Mouse (Mus musculus) MEL-GATA-1-ER (cell line): ENCODE data around the gene Itm2b.

ENCODE experiments used
- DNase-seq: peaks from one replicate; pipeline ENCODE4 v3.0.0-alpha.2; 2012; ENCODE audit warnings: low read depth; ENCODE audit errors: extremely low read depth

The Itm2b gene

DNA sequence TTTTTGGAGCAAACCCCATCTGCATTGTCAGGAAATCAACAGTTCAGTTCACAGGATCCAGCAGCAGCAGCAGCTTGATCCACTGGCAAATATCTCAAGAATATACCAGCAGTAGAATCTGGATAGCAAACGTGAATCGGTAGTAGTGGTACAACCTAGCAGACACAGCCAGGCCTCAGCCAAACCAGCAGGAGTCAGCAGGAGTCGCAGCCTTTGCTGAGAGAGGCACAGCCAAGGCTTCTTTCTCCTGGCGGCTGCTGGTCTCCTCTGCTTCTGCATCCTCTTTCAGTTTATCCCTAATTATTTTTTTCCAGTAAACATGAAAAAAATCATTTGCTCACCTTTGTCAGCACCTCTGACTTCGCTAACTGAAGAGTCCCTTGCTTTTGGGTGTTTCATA lies 10.7 kb upstream of the Itm2b start:
- DNase-seq, result no peak

DNA sequence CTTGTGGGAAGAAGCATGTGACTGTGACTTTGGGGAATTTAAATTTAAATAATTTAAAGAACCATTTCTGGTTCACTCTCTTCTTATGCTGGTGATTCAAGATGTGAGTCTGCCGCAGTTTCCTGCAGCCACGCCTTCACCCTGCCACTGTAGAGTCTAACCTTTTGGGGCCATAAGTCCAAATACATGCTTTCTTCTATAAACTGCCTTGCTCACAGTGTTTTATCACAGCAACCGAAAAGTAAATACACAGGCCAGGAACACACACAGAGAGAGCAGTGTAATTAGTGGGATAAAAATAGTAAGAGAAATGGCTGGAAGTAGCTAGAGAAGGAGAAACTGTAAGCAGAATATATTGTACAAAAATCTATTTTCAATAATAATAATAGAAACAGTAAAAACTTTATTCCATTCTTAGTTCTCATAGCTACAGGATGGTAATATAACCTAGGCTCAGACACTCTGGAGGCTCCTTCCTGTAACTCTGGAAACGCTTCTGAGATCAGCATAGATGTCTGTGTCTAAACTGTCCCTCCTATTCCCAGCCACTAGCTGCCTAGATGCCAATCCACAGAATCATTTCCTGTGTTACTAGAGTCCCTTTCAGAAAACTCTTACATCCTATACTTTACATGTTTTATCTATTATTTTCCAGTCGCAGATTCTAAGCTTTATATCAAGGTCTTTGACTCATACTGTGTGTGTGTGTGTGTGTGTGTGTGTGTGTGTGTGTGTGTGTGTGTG lies 9.3 kb upstream of the Itm2b start:
- no peak for DNase-seq

DNA sequence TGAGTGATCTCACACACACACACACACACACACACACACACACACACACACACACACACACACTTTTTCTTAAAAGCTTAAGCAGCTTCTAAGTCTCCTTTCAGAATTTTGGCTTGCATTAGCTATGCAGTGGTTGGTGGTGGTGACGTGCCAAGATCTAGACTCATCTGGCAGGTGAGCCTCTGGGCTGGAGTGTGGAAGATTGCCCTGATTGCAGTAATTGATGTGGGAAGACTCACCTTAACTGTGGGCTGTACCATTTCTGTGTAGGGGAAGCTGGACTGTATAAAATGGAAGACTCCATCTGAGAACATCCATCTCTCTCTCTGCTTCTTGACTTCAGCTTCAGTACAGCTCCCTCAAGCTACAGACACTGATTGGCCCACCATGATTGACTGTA lies 6.4 kb upstream of the Itm2b start:
- no peak for DNase-seq

DNA sequence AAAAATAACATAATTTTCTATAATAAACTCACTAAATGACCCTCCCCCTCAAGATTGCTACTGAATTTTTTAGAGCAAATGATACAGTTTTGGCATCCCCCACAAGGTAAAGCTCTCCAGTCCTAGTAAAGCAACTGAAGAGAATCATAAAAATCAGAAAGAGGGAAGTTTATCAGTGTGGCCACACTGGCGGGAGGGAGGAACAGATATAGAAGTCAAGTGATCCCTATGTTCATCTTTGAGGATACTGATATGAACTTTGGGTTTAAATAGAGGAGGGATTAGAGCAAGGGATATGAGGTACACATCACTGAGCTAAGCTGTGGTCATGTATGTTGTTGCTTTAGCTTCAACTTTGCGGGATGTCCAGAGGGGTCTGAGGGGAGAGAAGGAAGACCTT lies 5.1 kb upstream of the Itm2b start:
- no peak for DNase-seq

- DNase-seq, result no peak
Observed at GRCm38 (mm10) chr14:73389059-73389458, 4.0 kb upstream of the Itm2b start.

- no peak for DNase-seq
Observed at GRCm38 (mm10) chr14:73388546-73388945, 3.5 kb upstream of the Itm2b start.

DNA sequence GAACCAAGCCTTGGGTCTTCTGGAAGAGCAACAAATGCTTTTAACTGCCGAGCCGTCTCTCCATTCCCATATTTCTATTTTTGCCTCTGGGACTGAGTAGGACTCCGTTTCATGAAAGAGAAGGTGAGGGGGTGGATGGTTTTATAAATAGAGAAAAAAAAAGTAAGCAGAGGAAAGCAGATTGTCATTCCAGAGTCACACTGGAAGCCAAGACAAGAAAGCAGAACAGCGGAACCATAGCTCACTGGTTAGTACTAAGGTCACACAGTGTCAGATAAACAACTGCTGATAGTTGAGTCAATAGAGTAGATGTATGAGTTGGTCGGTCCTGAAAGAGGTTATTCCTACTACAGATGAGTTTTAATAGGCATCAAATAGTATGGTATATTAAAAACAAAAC lies 1.4 kb upstream of the Itm2b start:
- DNase-seq, result no peak

- no peak for DNase-seq
Observed at GRCm38 (mm10) chr14:73385720-73386374, 758 bp upstream of the Itm2b start.

GRCm38 (mm10) chr14:73384546-73384912 lies 560 bp downstream of the Itm2b start:
- DNase-seq, result peak; percentile 43

DNA sequence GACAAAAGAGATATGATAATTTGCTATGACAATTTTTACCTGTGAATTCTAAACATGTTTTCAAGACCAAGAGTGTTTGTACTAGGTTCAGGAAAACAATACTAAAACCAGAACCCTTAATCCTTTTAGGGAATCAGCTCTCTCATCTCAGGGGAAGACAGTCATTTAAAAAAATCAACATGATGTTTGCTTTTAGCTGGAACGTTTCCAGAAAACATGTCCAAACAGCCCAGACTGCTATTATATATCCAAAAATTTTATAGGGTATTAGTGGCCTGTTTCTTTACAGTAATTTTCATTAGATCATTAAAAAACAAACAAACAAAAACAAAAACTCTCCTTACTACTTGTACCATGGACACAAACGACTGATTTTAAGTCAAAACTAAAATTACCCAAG lies 1.3 kb downstream of the Itm2b start:
- DNase-seq, result no peak

GRCm38 (mm10) chr14:73382699-73383098 lies 2.4 kb downstream of the Itm2b start:
- DNase-seq, result no peak

DNA sequence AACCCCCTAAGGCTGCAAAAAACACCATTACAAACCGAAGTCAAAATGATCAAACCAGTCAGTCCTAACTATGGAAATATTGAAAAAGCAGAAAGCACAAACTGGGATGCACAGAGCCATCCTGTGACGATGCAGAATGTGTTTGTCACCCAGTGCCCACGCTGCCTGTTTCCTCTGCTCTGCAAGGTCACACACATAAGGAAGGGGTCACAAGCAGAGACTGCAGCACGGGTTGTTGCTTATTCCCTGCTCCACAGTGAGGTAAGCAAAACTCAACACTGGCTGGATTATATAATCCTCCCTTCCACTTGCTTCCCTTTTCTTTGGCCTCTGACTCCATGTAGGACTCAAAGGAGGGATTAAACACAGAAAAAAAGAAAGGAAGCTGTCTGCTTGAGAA lies 3.5 kb downstream of the Itm2b start:
- DNase-seq, result no peak

DNA sequence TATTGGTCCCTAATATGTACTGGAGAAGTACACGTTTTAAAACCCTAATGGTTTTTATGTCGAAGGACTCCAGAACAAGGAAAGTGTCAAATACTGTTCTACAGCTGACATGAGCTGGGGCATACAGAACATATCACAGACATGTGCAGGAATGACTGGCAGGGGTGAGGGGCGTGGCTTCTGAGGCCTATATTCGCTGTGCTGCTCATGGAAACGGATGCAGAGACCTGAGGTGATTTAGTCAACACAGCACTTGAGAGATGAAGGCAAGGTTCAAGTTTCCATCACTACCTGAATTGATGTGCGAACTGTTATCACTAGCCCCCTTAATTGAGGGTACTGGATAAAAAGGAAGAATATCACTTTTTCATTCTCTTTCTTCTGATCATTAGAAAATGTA lies 7.3 kb downstream of the Itm2b start:
- no peak for DNase-seq

- no peak for DNase-seq
Observed at GRCm38 (mm10) chr14:73376920-73377319, 8.2 kb downstream of the Itm2b start.

GRCm38 (mm10) chr14:73375903-73376302 lies 9.2 kb downstream of the Itm2b start:
- DNase-seq, result no peak

GRCm38 (mm10) chr14:73375445-73375844 lies 9.6 kb downstream of the Itm2b start:
- DNase-seq, result no peak

GRCm38 (mm10) chr14:73374315-73374890 lies 10.7 kb downstream of the Itm2b start:
- no peak for DNase-seq

GRCm38 (mm10) chr14:73373606-73374005 lies 11.5 kb downstream of the Itm2b start:
- no peak for DNase-seq

DNA sequence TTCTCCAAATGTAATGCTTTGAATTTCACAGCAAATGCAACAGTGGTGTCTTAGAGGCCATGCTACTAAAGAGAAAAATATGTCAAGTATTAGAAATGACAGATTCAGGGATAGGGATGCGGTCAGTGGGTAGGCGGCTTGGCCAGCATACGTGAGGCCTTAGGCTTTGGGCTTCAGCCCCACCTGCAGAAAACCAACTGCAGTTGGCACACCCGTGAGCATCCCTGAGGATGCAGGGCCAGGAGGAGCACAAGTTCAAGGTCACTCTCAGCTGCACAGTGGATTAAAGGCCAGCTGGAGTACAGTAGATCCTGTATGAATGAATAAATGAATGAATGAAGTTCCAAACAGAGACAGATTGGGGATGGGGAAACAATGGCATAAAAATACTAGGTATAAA lies 12.1 kb downstream of the Itm2b start:
- no peak for DNase-seq

DNA sequence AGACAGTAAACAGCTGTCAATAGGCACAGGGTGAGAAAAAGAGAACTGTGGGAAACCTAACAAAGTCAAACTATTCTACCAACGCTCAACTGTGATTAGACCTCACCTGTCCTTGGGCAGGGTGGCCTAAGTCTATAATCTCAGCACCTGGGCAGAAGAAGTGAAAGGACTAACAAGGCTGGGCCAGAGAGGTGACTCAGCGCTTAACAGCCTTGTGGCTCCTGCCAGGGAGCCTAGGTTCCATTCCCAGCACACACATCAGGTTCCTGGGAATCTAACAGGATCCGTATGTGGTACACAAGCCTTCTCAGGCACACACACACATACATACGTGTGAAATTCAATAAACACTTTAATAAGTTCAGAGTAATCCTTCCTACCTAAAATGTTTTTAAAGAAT lies 13.5 kb downstream of the Itm2b start:
- no peak for DNase-seq

GRCm38 (mm10) chr14:73370695-73371372 lies 14.3 kb downstream of the Itm2b start:
- peak; percentile 49 for DNase-seq

DNA sequence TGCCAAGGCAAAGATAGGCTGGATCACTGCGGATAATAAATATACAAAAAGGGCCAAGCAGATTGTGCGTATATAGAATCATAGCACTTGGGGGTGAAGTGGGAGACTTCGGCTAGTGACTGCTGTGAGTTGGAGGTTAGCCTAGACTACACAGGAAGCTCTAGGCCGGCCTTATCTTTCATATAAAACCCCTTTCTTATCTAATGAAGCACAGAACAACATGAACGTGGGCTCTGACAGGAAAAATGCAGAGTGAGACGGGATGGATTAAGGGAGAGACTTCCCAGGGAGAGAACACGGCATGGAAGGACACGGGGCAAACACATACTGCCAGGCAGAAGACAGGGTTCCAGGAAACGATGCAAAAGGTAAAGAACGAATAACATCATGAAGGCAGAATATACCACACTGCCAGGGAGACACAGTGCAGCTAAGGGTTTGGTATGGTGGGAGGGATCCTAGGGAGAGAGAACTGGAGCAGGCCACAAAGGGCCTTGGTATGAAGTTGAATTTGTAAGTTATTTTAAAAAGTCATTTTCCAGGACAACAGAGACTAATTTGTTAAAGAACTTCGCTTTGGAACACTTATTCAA lies 14.9 kb downstream of the Itm2b start:
- peak; percentile 32 for DNase-seq
